Mouse (Mus musculus) frontal cortex, postnatal 10 days (tissue): ENCODE results near the gene Selenow.

ENCODE experiments used
- DNase-seq, 2 experiments: peaks; one replicate each; pipeline ENCODE4 v3.0.0; 2022; ENCODE audit warnings: low spot score in 2 of 2, mixed read lengths in 1 of 2

The Selenow gene

DNA sequence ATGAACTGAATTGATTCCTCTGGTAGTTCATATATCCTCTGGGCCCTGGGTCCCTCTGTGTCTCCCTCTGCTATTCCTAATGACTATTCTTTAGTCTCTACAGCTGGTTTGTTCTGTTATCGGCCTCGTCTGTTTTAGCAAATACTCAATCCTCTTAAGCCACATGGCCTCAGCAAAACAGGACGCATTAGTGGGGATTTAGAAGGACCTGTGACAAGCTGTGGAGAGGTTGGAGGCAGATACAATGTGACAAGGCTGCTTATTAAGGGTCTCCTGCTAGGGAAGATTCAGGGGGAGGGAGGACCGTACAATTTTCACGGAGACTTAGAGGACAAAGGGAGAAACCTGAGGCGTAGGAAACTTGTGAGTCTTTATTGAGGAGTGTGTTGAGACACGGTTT, 16.3 kb downstream of the Selenow start:
- no peak for DNase-seq

DNA sequence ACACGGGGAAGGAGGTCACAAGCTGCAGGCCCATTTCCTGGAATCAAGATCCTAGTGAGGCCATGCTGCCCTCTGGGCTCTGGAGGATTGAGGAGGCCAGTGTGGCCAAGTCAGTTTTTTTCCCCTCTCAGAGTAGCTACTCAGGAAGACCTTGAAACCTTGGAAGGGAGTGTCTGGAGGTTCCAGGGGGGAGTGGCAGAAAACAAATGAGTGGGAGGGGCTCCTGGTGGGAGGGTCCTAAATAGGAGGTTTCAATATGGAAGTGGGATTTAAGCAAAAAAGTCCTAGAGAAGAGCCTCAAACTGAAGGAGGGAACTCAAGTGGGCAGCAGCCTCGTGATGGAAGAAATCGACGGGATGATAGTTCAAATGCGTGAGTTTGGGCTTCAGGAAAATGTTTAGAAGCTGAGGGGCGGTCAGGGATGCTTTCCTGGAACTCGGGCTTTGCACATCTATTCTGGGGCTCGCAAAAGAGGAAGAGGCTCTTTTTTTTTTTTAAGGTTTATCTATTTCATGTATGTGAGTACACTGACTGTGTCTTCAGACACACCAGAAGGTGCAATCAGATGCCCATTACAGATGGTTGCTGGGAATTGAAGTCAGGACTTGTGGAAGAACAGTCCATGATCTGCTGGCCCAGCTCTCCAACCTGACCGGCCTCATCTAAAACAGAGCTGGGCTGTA, 20.7 kb downstream of the Selenow start:
- DNase-seq, result no peak

DNA sequence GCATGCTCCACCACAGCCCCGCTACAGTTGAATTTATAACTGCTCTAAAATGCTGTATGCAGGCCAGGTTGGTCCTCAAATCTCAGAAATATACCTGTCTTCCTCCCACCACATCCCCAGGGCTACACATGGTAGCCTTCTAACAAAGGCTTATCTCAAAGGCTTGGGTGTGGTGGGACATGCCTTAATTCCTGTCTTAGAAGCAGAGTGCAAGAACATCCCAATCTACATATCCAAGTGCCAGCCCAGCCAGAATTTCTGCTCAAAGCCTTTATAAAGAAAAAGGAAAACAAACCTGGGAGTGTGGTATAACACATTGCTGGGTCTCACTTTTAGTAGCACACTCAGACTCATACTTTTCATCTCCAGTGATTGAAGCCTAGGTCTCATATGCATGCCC, 28.0 kb downstream of the Selenow start:
- DNase-seq, result no peak

DNA sequence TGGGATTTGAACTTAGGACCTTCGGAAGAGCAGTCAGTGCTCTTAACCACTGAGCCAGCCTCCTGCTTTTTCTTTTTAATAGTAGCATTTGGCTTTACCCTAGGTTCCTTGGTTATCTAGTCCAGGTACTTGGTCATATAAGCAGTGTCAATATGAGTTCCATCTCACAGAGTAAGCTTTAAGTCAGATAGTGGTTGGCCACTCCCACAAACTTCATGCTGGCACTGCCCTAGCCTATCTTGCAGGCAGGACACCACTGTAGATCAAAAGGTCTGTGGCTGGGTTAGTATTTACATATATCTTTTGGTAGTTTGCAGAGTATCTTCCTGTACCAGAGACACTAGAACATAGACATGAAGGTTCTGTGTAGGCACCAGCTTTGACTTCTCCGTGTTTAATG, 38.1 kb downstream of the Selenow start:
- DNase-seq, result no peak

DNA sequence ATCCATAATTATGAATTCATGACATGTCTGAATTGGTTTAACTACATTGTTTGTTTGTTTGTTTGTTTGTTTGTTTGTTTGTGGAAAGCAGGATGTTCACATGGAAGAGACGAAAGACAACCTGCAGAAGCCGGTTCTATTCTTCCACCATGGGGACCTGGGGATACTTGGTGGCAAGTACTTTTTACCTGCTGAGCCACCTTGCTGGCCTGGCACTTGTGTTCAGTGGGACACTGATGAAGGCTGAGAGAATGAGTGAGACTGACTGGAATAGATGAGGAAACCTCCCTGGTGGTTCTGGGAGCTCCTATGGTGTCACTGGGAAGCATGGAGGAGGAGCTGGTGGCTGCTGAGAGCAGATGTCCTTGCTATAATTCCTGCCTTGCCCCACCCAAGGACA, 39.9 kb downstream of the Selenow start, which contains the start of gene Crxos:
Gene Crxos, plus strand, starts transcription at position 301 of the 400 bp plus-strand sequence.
- DNase-seq, result no peak

DNA sequence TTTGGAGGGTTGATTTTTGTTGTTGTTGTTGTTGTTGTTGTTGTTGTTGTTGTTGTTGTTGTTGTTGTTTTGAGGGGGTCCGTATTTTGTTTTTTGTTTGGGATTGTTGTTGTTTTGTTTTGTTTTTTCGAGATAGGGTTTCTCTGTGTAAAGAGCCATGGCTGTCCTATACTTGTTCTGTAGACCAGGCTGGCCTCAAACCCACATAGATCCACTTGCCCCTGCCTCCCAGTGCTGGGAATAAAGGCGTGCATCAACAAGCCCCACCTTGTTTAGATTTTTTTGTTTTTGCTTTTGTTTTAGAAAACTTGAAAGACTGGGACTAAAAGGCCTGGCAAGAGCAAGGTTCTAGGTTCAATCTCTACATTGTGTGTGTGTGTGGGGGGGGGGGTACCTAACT, 40.4 kb downstream of the Selenow start:
- DNase-seq, result no peak

DNA sequence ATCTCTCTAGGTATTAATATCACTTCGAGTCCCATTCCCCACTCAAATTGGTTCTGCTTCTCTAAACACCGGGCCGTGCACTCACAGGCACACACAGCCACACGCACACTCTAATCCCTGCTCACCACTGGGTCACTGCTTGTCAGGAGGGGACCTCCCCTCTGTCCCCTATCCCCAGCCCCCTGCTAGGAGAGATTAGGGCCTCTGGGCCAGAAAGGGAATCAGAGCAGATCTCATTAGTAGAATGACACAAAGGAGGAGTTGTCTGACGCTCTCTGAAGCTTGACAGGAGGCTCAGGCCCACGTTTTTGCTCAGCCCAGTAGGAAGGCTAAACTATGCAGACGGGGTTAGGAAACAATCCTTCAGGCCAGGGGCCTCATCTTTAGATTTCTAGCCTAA, 40.8 kb downstream of the Selenow start:
- DNase-seq, result no peak

DNA sequence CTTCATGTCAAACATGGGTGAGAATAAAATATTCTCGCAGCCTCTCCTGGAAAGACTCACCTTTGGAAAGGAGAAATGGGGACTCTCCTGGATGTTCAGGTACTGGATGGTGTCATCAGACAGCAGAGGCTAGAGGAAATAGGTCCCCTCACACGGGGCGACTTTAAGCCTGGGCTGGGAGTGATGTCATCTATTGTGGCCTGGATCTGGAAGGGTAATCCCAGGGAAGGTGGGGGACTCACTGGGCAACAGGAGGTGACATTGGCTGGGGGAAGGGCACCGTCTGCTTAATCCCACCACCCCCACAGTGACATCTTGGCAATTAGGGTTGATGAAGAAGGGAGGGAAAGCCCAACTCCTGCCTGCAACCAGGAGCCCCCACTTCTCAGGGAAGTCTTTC, 42.4 kb downstream of the Selenow start, which contains the start of gene Crx:
Gene Crx, minus strand, starts transcription at position 213 of the 400 bp plus-strand sequence.
- DNase-seq, result no peak
